Mouse (Mus musculus): ENCODE measurements around the gene Sytl2. TPM values are rescaled to one million over a fixed set of nuclear protein-coding genes. Genes with fewer than 3 reads are reported as not detected.

The Sytl2 gene
- polyA plus RNA-seq, 1 experiment from 2014 or later: 7.4 TPM

DNA sequence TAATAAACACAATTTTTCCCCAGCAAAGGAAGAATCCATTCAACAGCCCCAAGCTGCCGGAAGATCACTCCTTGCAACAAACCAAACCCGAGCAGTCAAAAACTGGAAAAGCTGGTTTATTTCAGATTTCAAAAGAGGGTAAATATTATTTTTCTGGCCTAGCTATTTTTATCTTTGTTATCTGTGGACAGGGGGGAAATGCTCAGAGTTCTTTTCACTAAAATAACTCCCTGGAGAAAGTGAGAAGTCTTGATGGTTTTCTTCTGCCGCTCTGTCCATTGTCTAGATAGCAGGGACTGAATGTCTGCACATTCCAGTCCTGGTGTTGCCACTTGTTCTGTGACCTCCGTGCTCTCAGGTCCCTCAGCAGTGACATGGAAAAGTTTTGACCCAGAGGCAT, 70.8 kb downstream of the Sytl2 start:
- ATAC-seq (replicated peaks; ENCODE audit: insufficient number of reproducible peaks, insufficient read depth, low FRiP score, low read depth): 0 out of 2 replicates have a peak, but pooled peaks have one; percentile 31
- H3K4me3 ChIP-seq: no peak overlapping the region
- 31% methylated on average over 4 of the region's 4 CpGs for WGBS

GRCm38 (mm10) chr7:90384411-90384810, 82.4 kb downstream of the Sytl2 start:
- H3K4me1 ChIP-seq (replicated peaks): peaks cover 25% of the 10 kb centered on the region
- WGBS: 84% methylated on average over 2 of the region's 2 CpGs
- no peaks in the 10 kb centered on the region for H3K9me3 ChIP-seq (replicated peaks)
- H3K27me3 ChIP-seq: no peaks in the 10 kb centered on the region
- H3K9ac ChIP-seq: no peak overlapping the region
- no peaks in the 10 kb centered on the region for H3K36me3 ChIP-seq
- no peak overlapping the region for H3K4me2 ChIP-seq
- no peak overlapping the region for H3K27ac ChIP-seq
- ATAC-seq (replicated peaks; ENCODE audit: insufficient number of reproducible peaks, insufficient read depth, low FRiP score, low read depth): no peak
- no peak overlapping the region for H3K4me3 ChIP-seq

More for the DNA sequence above, 70.8 kb downstream of the Sytl2 start:
- Histone ChIP-seq H3K4me2 (no peak overlapping the region), H3K27ac (peak overlapping the region; percentile 14; the same call in 1 of the 2 replicates), H3K27me3 (no peaks in the 10 kb centered on the region), H3K4me1 (replicated peaks) (peaks cover 7% of the 10 kb centered on the region), H3K36me3 (no peaks in the 10 kb centered on the region), H3K9ac (no peak overlapping the region), H3K9me3 (replicated peaks) (no peaks in the 10 kb centered on the region)

DNA sequence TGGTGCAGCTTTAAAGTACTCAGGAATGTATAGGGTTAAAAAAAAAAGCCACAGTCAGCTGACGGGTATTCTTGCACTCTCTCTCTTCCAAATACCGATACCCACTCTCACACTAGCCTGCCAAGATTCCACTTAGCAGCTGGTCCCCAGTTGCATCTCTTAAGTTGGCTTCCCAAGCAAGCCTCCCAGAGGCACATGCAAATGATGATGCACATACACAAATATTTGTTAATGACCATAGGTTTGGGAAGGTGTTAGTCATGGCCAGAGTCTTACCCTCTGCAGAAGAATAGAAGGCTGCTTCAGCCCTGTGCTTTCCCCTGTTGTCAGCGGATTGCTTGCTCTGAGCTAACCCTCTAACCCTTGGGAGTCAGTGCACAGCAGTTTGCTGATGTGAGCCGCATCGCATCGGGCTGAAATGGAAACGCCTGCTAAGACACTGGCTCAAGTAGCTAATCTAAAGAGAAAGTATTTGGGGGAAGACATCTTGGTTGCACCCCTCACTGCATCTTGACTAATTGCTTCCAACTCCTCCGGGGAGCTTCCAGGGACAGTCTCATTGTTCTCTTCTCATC, 84.9 kb downstream of the Sytl2 start:
- Histone ChIP-seq H3K9ac (no peak overlapping the region), H3K4me2 (peak overlapping the region; percentile 55), H3K9me3 (replicated peaks) (no peaks in the 10 kb centered on the region), H3K4me3 (peak overlapping the region; percentile 30), H3K27me3 (no peaks in the 10 kb centered on the region), H3K27ac (peak overlapping the region; percentile 78), H3K4me1 (replicated peaks) (peaks cover 30% of the 10 kb centered on the region), H3K36me3 (no peaks in the 10 kb centered on the region)
- ATAC-seq (replicated peaks; ENCODE audit: insufficient number of reproducible peaks, insufficient read depth, low FRiP score, low read depth): peak; percentile 47; the same call in 1 of the 2 replicates
- 13% methylated on average over 8 of the region's 8 CpGs for WGBS

- H3K9ac ChIP-seq: no peak overlapping the region
- H3K27ac ChIP-seq: no peak overlapping the region
Measured at GRCm38 (mm10) chr7:90389765-90390164, 87.7 kb downstream of the Sytl2 start.

DNA sequence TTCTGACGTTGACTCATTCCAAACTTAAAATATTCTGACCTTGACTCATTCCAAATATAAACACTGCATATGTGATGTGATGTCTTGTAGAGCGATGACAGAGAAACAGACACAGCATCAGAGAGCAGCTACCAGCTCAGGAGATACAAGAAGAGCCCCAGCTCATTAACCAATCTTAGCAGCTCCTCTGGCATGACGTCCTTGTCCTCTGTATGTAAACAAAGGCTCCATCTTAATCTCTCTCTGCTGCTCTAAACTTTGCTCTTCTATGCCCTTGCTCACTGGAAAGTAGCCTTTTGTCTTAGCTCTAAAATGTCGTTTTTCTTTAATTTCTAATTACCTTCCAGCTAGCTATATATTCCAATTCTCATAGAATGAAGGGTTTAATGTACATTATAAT, 93.0 kb downstream of the Sytl2 start:
- 26% methylated on average over 4 of the region's 4 CpGs for WGBS
- no peak overlapping the region for H3K4me3 ChIP-seq
- no peak overlapping the region for H3K9ac ChIP-seq
- H3K27ac ChIP-seq: no peak overlapping the region
- no peaks in the 10 kb centered on the region for H3K27me3 ChIP-seq
- no peak; the same call in 1 of the 2 replicates for ATAC-seq (replicated peaks; ENCODE audit: insufficient number of reproducible peaks, insufficient read depth, low FRiP score, low read depth)
- no peaks in the 10 kb centered on the region for H3K36me3 ChIP-seq
- peaks cover 20% of the 10 kb centered on the region for H3K4me1 ChIP-seq (replicated peaks)
- no peaks in the 10 kb centered on the region for H3K9me3 ChIP-seq (replicated peaks)
- no peak overlapping the region for H3K4me2 ChIP-seq

More at GRCm38 (mm10) chr7:90389765-90390164, 87.7 kb downstream of the Sytl2 start:
- H3K36me3 ChIP-seq: no peaks in the 10 kb centered on the region
- H3K4me2 ChIP-seq: no peak overlapping the region
- no peak overlapping the region for H3K4me3 ChIP-seq
- peaks cover 27% of the 10 kb centered on the region for H3K4me1 ChIP-seq (replicated peaks)
- WGBS: 27% methylated on average over 3 of the region's 3 CpGs
- no peaks in the 10 kb centered on the region for H3K27me3 ChIP-seq
- no peak for ATAC-seq (replicated peaks; ENCODE audit: insufficient number of reproducible peaks, insufficient read depth, low FRiP score, low read depth)
- no peaks in the 10 kb centered on the region for H3K9me3 ChIP-seq (replicated peaks)

- Histone ChIP-seq H3K9me3 (replicated peaks) (no peaks in the 10 kb centered on the region), H3K36me3 (no peaks in the 10 kb centered on the region), H3K4me1 (replicated peaks) (peaks cover 20% of the 10 kb centered on the region), H3K4me3 (no peak overlapping the region), H3K4me2 (0 out of 2 replicates have a peak overlapping the region, but pooled peaks have one; percentile 6), H3K27ac (peak overlapping the region; percentile 19), H3K9ac (no peak overlapping the region), H3K27me3 (no peaks in the 10 kb centered on the region)
- no peak for ATAC-seq (replicated peaks; ENCODE audit: insufficient number of reproducible peaks, insufficient read depth, low FRiP score, low read depth)
- 42% methylated on average over 5 of the region's 5 CpGs for WGBS
Measured at GRCm38 (mm10) chr7:90395928-90396327, 93.9 kb downstream of the Sytl2 start.

GRCm38 (mm10) chr7:90409934-90410333, 107.9 kb downstream of the Sytl2 start:
- no peak for ATAC-seq (replicated peaks; ENCODE audit: insufficient number of reproducible peaks, insufficient read depth, low FRiP score, low read depth)
- H3K9me3 ChIP-seq (replicated peaks): no peaks in the 10 kb centered on the region
- H3K27ac ChIP-seq: no peak overlapping the region
- H3K36me3 ChIP-seq: no peaks in the 10 kb centered on the region
- 50% methylated on average over 3 of the region's 3 CpGs for WGBS
- H3K9ac ChIP-seq: no peak overlapping the region
- no peak overlapping the region for H3K4me3 ChIP-seq
- H3K4me1 ChIP-seq (replicated peaks): no peaks in the 10 kb centered on the region
- H3K4me2 ChIP-seq: no peak overlapping the region
- no peaks in the 10 kb centered on the region for H3K27me3 ChIP-seq

GRCm38 (mm10) chr7:90426020-90427001, 124.3 kb downstream of the Sytl2 start, which contains the start of gene Ccdc89:
Gene Ccdc89 (plus strand): TSS chr7:90426577.
- H3K27ac ChIP-seq: 0 out of 2 replicates have a peak within 1 kb of the TSS, but pooled peaks have one; percentile 40
- no peaks in the 10 kb centered on the region for H3K36me3 ChIP-seq
- H3K4me1 ChIP-seq (replicated peaks): peaks cover 7% of the 10 kb centered on the region
- H3K9ac ChIP-seq: peak within 1 kb of the TSS; percentile 56
- ATAC-seq (replicated peaks; ENCODE audit: insufficient number of reproducible peaks, insufficient read depth, low FRiP score, low read depth): peak; percentile 100
- no peaks in the 10 kb centered on the region for H3K27me3 ChIP-seq
- H3K4me2 ChIP-seq: peak within 1 kb of the TSS; percentile 84
- H3K9me3 ChIP-seq (replicated peaks): no peaks in the 10 kb centered on the region
- 17% methylated on average over 29 of the region's 29 CpGs for WGBS
- H3K4me3 ChIP-seq: peak within 1 kb of the TSS; percentile 47

- H3K36me3 ChIP-seq: no peaks in the 10 kb centered on the region
- H3K4me3 ChIP-seq: peak overlapping the region; percentile 47
- no peaks in the 10 kb centered on the region for H3K9me3 ChIP-seq (replicated peaks)
- no peak overlapping the region for H3K27ac ChIP-seq
- H3K9ac ChIP-seq: peak overlapping the region; percentile 56; the same call in 1 of the 2 replicates
- peaks cover 7% of the 10 kb centered on the region for H3K4me1 ChIP-seq (replicated peaks)
- ATAC-seq (replicated peaks; ENCODE audit: insufficient number of reproducible peaks, insufficient read depth, low FRiP score, low read depth): no peak
- no peaks in the 10 kb centered on the region for H3K27me3 ChIP-seq
- H3K4me2 ChIP-seq: peak overlapping the region; percentile 84
- WGBS: 52% methylated on average over 9 of the region's 9 CpGs
Measured at GRCm38 (mm10) chr7:90427006-90427405, 125.0 kb downstream of the Sytl2 start.

- no peaks in the 10 kb centered on the region for H3K36me3 ChIP-seq
- H3K4me1 ChIP-seq (replicated peaks): peaks cover under 1% of the 10 kb centered on the region
- H3K4me3 ChIP-seq: no peak overlapping the region
- ATAC-seq (replicated peaks; ENCODE audit: insufficient number of reproducible peaks, insufficient read depth, low FRiP score, low read depth): no peak
- H3K27ac ChIP-seq: no peak overlapping the region
- H3K9me3 ChIP-seq (replicated peaks): no peaks in the 10 kb centered on the region
- H3K27me3 ChIP-seq: no peaks in the 10 kb centered on the region
- H3K4me2 ChIP-seq: no peak overlapping the region
- H3K9ac ChIP-seq: no peak overlapping the region
Measured at GRCm38 (mm10) chr7:90432221-90432620, 130.2 kb downstream of the Sytl2 start.

GRCm38 (mm10) chr7:90440044-90440443, 138.0 kb downstream of the Sytl2 start:
- no peak overlapping the region for H3K27ac ChIP-seq
- ATAC-seq (replicated peaks; ENCODE audit: insufficient number of reproducible peaks, insufficient read depth, low FRiP score, low read depth): no peak
- no peak overlapping the region for H3K9ac ChIP-seq
- WGBS: 68% methylated on average over 4 of the region's 4 CpGs
- H3K4me2 ChIP-seq: no peak overlapping the region
- no peaks in the 10 kb centered on the region for H3K4me1 ChIP-seq (replicated peaks)
- no peaks in the 10 kb centered on the region for H3K36me3 ChIP-seq
- no peak overlapping the region for H3K4me3 ChIP-seq
- H3K27me3 ChIP-seq: no peaks in the 10 kb centered on the region
- no peaks in the 10 kb centered on the region for H3K9me3 ChIP-seq (replicated peaks)
